Mouse (Mus musculus) embryo, embryonic 10.5 days (tissue): ENCODE measurements around the gene Gm21903.
"Not testable (repeated sequence)": the region's sequence is repeated elsewhere in the genome, so short reads cannot be mapped to it uniquely, and the experiment has no call there.

ENCODE experiments used
- DNase-seq: peaks from one replicate; pipeline ENCODE4 v3.0.0-alpha.2; 2015; ENCODE audit warnings: low spot score

Gene Gm21903

GRCm38 (mm10) chr17:39043241-39043640, at the start of gene Gm21903:
TSS of gene Gm21903 (minus strand) at chr17:39043341.
- no peak for DNase-seq

- no peak for DNase-seq
Observed at GRCm38 (mm10) chr17:39076937-39077336, 33.8 kb upstream of the Gm21903 start, which contains the start of gene Esp23. TSS of gene Esp23 (minus strand) at chr17:39077037.

GRCm38 (mm10) chr17:39063641-39064040, 20.5 kb upstream of the Gm21903 start:
- no peak for DNase-seq

GRCm38 (mm10) chr17:39036395-39036794, 6.7 kb downstream of the Gm21903 start, which contains the start of gene Esp24:
TSS of gene Esp24 (plus strand) at chr17:39036695.
- DNase-seq: not testable (repeated sequence)

GRCm38 (mm10) chr17:39017184-39017583, 26.0 kb downstream of the Gm21903 start:
- no peak for DNase-seq

- DNase-seq: peak; percentile 3
Observed at GRCm38 (mm10) chr17:39010675-39011638, 32.2 kb downstream of the Gm21903 start.

GRCm38 (mm10) chr17:39009846-39010245, 33.3 kb downstream of the Gm21903 start:
- DNase-seq: no peak
